Mouse (Mus musculus) lung, postnatal 0 days (tissue): ENCODE data around the gene Ptprn2. TPM values are rescaled to one million over a fixed set of nuclear protein-coding genes. Genes with fewer than 3 reads are reported as not detected.
A peak's percentile ranks its signal among the peaks of the same experiment; 100 is the strongest.

Experiments used
- ATAC-seq: fragments of 200-750 bp; cut with Nextera tagmentation; 2 replicates; pipeline ENCODE4 v1.8.0; 2017; ENCODE audit warnings: moderate library complexity
- DNase-seq: peaks from one replicate; pipeline ENCODE4 v3.0.0-alpha.2; 2016; ENCODE audit warnings: low spot score
- H3K27ac ChIP-seq: fragments of 300-500 bp; sonication (generic); 2 replicates; pipeline ENCODE4 v1.5.1; 2014; ENCODE audit warnings: antibody characterized with exemption, mild to moderate bottlenecking, low read length, mixed read lengths
- H3K27me3 ChIP-seq: fragments of 300-500 bp; sonication (generic); replicated peaks from 2 replicates; pipeline ENCODE4 v1.6.1; 2014; ENCODE audit warnings: low read length, mixed read lengths; ENCODE audit not compliant: insufficient read depth
- H3K36me3 ChIP-seq: fragments of 300-500 bp; sonication (generic); 2 replicates; pipeline ENCODE4 v1.6.1; 2014; ENCODE audit warnings: low read length, mixed read lengths; ENCODE audit not compliant: insufficient read depth
- H3K4me1 ChIP-seq: fragments of 300-500 bp; sonication (generic); 2 replicates; pipeline ENCODE4 v1.6.1; 2014; ENCODE audit warnings: antibody characterized with exemption, low read depth, low read length, mixed read lengths; ENCODE audit not compliant: insufficient read depth
- H3K4me2 ChIP-seq: fragments of 300-500 bp; sonication (generic); replicated peaks from 2 replicates; pipeline ENCODE4 v1.6.1; 2014; ENCODE audit warnings: low read depth, mild to moderate bottlenecking, low read length, moderate library complexity, mixed read lengths
- H3K4me3 ChIP-seq: fragments of 300-500 bp; sonication (generic); 2 replicates; pipeline ENCODE4 v1.5.1; 2014; ENCODE audit warnings: low read depth, low read length
- H3K9ac ChIP-seq: fragments of 300-500 bp; sonication (generic); replicated peaks from 2 replicates; pipeline ENCODE4 v1.6.1; 2014; ENCODE audit warnings: low read depth, mild to moderate bottlenecking
- H3K9me3 ChIP-seq: fragments of 300-500 bp; sonication (generic); 2 replicates; pipeline ENCODE4 v1.6.1; 2016; ENCODE audit warnings: low read length, mixed read lengths
- CTCF ChIP-seq: IDR thresholded peaks from 2 replicates; pipeline ENCODE4 v1.5.1; 2016; ENCODE audit warnings: antibody characterized with exemption, mild to moderate bottlenecking
- EP300 ChIP-seq: IDR thresholded peaks from 2 replicates; pipeline ENCODE4 v1.6.1; 2016; ENCODE audit warnings: antibody characterized with exemption, mild to moderate bottlenecking, control low read depth
- WGBS: fragments of 180-500 bp; shearing (Covaris S2); extraction: QIAGEN DNeasy Blood & Tissue Kit; methylation state at CpG from one replicate; pipeline ENCODE4 v1.1.7; 2014; 5-methylcytosine and 5-hydroxymethylcytosine counted together
- polyA plus RNA-seq: library from polyadenylated mRNA; unstranded; fragments of >200 nt; fragmentation: Nextera tagmentation; extraction: Ambion mirVana; gene quantifications from 2 replicates; pipeline ENCODE4 v1.2.1, GENCODE M21; 2015

Gene Ptprn2
- polyA plus RNA-seq, 1 experiment from 2014 or later: 0.24 TPM

DNA sequence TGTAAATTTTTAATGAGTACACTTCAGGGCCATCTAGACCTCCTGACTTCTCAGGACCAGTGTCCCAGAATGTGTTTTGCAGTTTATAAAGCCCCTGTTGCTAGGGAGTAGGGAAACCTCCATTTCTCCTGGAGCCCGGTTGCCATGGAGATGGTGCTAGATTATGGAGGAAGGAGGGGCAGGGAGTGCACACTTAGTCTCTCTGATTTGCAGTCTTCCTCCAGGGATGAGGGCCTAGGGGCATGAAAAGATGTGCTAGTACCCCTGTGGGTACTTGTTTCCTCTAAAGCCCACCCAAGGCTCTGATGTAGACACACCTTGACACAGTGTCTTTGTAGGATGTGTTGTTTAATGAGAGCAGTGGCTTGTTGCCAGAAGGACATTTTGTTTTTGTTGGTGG lies 114.0 kb downstream of the Ptprn2 start:
- DNase-seq: no peak
- TF ChIP-seq EP300 (no peak), CTCF (no peak)
- ATAC-seq: no peak
- Histone ChIP-seq H3K27me3 (no peaks in the 10 kb centered on the region), H3K36me3 (no peaks in the 10 kb centered on the region), H3K4me2 (no peak overlapping the region), H3K9ac (no peak overlapping the region), H3K9me3 (no peaks in the 10 kb centered on the region), H3K4me1 (no peaks in the 10 kb centered on the region), H3K4me3 (no peak overlapping the region), H3K27ac (no peak overlapping the region)
- WGBS: 69% methylated on average over 1 of the region's 1 CpGs

DNA sequence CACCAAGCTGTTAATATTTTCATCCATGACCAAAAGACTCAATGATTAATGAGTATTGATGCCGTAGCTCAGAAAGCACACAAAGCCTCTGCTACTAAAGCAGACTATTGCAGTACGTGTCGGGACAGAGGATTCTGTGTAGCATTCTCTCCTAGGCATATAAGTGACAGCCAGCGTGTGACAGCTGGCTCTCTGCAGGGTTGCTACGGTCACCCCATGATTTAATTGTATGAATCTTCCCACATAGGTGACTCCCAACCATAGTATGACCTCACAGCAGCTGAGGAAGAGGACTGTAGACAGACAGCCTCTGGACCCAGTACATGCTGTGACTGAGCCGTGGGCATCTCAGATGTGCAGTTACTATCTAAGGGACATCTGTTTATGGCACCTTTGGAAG lies 114.5 kb downstream of the Ptprn2 start:
- H3K4me1 ChIP-seq: no peaks in the 10 kb centered on the region
- H3K9me3 ChIP-seq: no peaks in the 10 kb centered on the region
- H3K9ac ChIP-seq: no peak overlapping the region
- ATAC-seq (no peak), DNase-seq (no peak)
- no peak overlapping the region for H3K4me2 ChIP-seq
- H3K27ac ChIP-seq: no peak overlapping the region
- no peak for TF ChIP-seq CTCF
- no peak for TF ChIP-seq EP300
- WGBS: 69% methylated on average over 6 of the region's 6 CpGs
- no peak overlapping the region for H3K4me3 ChIP-seq
- H3K27me3 ChIP-seq: no peaks in the 10 kb centered on the region
- no peaks in the 10 kb centered on the region for H3K36me3 ChIP-seq

DNA sequence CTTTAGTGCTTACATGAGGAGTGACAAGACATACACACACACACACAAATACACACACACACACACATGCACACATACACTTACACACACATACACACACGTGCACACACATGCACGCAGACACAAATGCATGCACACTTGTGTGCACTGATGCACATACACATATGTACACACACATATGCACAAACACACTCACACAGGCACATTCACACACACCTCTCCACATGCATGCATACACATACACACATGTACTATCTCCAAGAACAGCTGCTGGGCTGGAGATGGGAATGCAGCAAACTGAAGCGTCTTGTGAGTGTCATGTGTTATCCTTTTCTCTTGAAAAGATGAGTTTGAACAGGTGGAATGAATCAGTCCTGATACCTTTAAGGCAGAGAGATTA lies 115.9 kb downstream of the Ptprn2 start:
- ATAC-seq (no peak), DNase-seq (no peak)
- TF ChIP-seq CTCF: no peak
- TF ChIP-seq EP300: no peak
- H3K4me1 ChIP-seq: no peaks in the 10 kb centered on the region
- no peaks in the 10 kb centered on the region for H3K9me3 ChIP-seq
- 82% methylated on average over 3 of the region's 3 CpGs for WGBS
- no peaks in the 10 kb centered on the region for H3K36me3 ChIP-seq
- no peak overlapping the region for H3K4me3 ChIP-seq
- H3K27me3 ChIP-seq: no peaks in the 10 kb centered on the region
- H3K4me2 ChIP-seq: no peak overlapping the region
- H3K27ac ChIP-seq: no peak overlapping the region
- no peak overlapping the region for H3K9ac ChIP-seq

DNA sequence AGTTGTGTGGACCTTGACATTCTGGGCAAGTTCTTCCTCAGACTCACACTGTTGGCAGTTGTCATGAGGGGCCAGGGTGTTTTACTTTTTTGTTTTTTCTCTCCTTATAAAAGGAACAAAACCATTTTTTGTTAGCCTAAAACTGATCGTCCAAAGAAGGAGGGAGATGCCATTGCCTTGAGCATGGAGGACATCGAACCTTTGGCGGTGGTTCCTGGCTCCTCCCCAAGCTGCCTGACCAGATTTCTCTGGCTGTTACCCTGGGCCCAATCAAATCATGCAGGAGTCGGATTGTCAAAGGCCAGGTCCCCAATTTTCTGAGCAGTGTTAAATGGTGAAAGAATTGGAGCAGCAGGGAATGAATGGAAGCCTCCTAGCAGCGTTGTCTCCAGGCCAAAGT lies 116.4 kb downstream of the Ptprn2 start:
- 70% methylated on average over 5 of the region's 5 CpGs for WGBS
- Histone ChIP-seq H3K36me3 (no peaks in the 10 kb centered on the region), H3K4me1 (no peaks in the 10 kb centered on the region), H3K27me3 (no peaks in the 10 kb centered on the region), H3K9me3 (no peaks in the 10 kb centered on the region), H3K27ac (no peak overlapping the region), H3K9ac (no peak overlapping the region), H3K4me3 (no peak overlapping the region), H3K4me2 (no peak overlapping the region)
- DNase-seq (no peak), ATAC-seq (no peak)
- no peak for TF ChIP-seq CTCF
- no peak for TF ChIP-seq EP300

DNA sequence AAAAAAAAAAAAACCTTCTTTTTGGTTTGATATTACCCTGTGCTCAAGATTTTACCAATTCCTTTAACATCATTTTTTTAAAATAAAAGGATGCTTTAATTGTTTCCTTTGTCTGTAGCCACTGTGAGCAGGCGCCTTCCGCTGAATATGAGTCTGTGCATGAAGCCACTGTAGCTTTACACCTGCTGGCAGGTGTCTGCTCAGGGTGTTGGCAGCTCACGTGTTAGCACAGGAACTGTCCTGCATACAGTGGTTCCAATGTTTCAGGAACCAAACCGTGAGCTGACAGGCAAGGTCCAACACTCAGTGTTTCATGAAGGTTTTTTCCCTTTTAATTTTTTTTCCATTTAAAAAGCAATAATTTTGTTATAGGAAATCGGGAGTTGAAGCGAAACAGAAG lies 123.1 kb downstream of the Ptprn2 start:
- no peaks in the 10 kb centered on the region for H3K36me3 ChIP-seq
- no peak overlapping the region for H3K4me3 ChIP-seq
- TF ChIP-seq CTCF (no peak), EP300 (no peak)
- 76% methylated on average over 6 of the region's 6 CpGs for WGBS
- H3K4me1 ChIP-seq: no peaks in the 10 kb centered on the region
- H3K27ac ChIP-seq: no peak overlapping the region
- no peak overlapping the region for H3K9ac ChIP-seq
- no peaks in the 10 kb centered on the region for H3K9me3 ChIP-seq
- no peaks in the 10 kb centered on the region for H3K27me3 ChIP-seq
- H3K4me2 ChIP-seq: no peak overlapping the region
- ATAC-seq (no peak), DNase-seq (no peak)

DNA sequence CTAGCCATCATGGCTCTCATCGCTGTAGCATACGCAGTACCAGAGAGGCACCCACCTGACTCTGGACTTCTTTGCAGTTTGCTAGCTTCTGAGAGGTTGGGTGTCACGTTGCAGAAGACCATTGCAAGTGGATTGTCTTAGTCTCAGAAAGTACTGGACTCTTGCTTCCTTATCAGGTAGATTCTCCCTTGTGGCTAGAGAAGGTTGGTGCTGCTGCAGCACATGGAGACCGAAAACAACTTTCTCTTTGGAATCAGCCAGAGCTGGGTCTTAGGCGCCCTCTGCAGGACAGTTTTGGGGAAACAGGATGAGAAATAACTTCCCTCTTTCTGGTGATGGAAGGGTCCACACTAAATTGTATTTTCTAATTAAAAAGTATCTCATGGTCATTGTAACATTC lies 134.3 kb downstream of the Ptprn2 start:
- TF ChIP-seq EP300 (no peak), CTCF (peak; percentile 86)
- H3K4me2 ChIP-seq: no peak overlapping the region
- no peak overlapping the region for H3K9ac ChIP-seq
- ATAC-seq (peak; percentile 47; the same call in 1 of the 2 replicates), DNase-seq (peak; percentile 83)
- H3K4me3 ChIP-seq: no peak overlapping the region
- 41% methylated on average over 5 of the region's 5 CpGs for WGBS
- no peaks in the 10 kb centered on the region for H3K36me3 ChIP-seq
- H3K27me3 ChIP-seq: no peaks in the 10 kb centered on the region
- H3K27ac ChIP-seq: no peak overlapping the region
- no peaks in the 10 kb centered on the region for H3K9me3 ChIP-seq
- no peaks in the 10 kb centered on the region for H3K4me1 ChIP-seq

DNA sequence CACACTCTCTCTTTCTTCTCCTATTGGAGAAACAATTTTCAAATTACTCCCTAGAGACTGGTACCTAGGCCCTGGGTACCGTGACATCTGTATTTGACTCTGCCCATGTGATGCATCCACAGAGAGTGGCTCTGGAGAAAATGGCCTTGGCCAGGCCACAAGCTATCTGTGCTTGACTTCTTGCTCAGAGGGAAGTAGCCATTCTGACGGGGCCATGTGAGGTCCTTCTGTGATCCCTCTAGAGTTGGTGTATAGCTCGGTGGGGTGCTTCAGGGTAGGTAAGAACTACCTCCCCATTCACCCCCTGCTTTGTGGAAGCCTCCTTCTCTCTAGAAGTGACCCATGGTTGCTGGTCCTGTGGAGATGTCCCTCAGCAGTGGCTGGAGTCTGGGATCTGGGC lies 134.8 kb downstream of the Ptprn2 start:
- H3K36me3 ChIP-seq: no peaks in the 10 kb centered on the region
- no peak overlapping the region for H3K9ac ChIP-seq
- no peaks in the 10 kb centered on the region for H3K4me1 ChIP-seq
- ATAC-seq (no peak), DNase-seq (no peak)
- 78% methylated on average over 3 of the region's 3 CpGs for WGBS
- no peak for TF ChIP-seq EP300
- TF ChIP-seq CTCF: no peak
- H3K9me3 ChIP-seq: no peaks in the 10 kb centered on the region
- H3K4me3 ChIP-seq: no peak overlapping the region
- no peak overlapping the region for H3K27ac ChIP-seq
- H3K27me3 ChIP-seq: no peaks in the 10 kb centered on the region
- H3K4me2 ChIP-seq: no peak overlapping the region
